Mouse (Mus musculus) brain, embryonic 18.5 days (tissue): ENCODE data around the gene Olfr371.

Experiments
- DNase-seq: peaks from one replicate; pipeline ENCODE4 v3.0.0-alpha.2; 2012; ENCODE audit warnings: low read depth, low spot score

Olfr371 gene

GRCm38 (mm10) chr8:85225688-85226087 is at the start of gene Olfr371:
TSS of gene Olfr371 (plus strand) at chr8:85225988.
- no peak for DNase-seq

DNA sequence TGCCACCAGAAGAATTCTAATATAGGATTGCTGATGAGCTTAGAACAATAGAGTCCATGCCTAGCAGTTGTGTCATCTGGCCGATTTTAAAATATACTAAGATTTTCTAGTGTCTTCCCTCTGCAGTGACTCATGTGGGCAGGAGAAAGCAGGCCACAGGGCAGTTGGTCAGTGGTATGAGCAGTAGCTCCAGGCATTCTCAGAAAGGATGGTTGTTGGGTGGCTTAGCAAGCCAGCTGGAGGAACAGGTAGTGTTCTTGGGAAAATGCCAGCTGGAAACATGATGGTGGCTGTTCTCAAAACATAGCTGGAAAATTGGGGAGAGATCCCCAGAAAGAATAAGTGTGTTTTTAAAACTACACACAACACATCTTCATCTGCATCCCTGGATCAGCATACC is 33.4 kb upstream of the Olfr371 start:
- no peak for DNase-seq

DNA sequence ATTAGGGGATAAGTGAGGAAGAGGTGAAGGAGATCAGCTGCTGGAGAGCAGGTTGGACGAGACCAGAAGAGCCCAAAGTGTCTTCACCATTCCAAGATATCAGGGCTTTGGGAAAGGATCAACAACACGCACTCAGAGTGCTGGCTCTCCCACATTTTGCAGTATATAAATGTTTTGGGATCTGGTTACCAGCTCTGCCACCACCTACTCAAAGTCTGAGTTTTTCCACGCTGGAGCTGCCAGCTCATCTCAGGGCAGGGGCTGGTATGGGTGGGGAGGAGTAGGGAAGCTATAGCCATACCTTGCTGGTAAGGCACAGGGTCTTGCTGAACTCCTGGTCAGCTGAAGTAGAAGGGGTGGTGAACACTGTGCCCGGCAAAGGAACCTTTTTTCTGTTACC is 5.6 kb upstream of the Olfr371 start:
- no peak for DNase-seq

GRCm38 (mm10) chr8:85220992-85221391 is 4.8 kb upstream of the Olfr371 start:
- no peak for DNase-seq

GRCm38 (mm10) chr8:85227297-85227696 is 1.5 kb downstream of the Olfr371 start:
- DNase-seq: no peak
